Mouse (Mus musculus) c-Kit-negative CD71-positive TER-119-positive erythroid progenitor cells, embryonic 14.5 days (primary cell): ENCODE measurements around the gene Fgf16.

Experiments used
- DNase-seq: peaks from one replicate; pipeline ENCODE4 v3.0.0-alpha.2; 2013; ENCODE audit warnings: low read depth, low spot score

Gene Fgf16

DNA sequence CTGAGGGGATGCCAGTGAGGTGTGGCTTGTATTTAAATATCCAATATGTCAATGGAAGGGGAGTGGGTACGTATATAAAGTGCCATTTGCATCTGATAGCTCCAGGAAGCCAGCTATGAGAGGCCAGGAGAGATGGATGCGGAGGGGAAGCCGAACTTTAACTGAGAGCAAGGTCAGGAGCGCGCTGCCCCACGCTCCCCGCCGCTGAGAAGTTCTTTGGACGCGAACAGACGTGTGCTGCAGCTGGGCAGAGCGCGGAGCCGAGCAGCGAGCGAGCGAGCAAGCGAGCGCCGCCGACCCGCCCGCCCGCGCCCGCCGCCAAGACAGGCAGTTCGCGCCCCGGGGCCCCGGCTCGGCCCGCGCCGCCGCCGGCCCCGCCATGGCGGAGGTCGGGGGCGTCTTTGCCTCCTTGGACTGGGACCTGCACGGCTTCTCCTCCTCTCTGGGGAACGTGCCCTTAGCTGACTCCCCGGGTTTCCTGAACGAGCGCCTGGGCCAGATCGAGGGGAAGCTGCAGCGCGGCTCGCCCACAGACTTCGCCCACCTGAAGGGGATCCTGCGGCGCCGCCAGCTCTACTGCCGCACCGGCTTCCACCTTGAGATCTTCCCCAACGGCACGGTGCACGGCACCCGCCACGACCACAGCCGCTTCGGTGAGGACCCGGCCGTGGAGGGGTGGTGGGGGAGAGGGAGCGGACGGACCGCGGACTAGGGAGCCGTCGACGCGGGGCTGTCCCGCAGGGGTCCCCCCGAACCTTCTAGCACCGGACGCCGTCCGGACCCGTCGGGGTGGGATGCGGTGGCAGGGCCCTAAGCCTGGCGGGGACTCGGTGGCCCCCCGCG is at the start of gene Fgf16:
Gene Fgf16 (plus strand): TSS at position 118 of the 843 bp plus-strand sequence.
- DNase-seq, result no peak

DNA sequence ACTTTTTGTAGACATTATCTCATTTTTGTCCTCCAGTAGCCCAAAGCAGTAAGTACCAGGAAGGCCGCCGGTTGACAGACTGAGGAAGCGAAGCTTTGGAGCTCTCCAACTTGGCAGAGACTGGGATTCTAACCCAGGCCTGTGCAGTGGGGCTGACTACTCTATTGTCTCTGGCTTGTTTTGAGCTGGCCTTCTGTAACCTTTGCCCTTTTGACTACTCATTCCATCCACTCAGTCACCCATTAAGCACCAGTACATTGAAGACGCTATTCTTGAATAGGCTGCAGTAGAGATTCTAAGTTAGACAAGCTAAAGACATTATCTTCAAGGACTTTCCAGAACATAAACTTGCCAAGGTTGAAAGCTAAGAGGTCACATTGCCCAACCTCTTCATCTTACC is 49.3 kb upstream of the Fgf16 start:
- DNase-seq, result no peak

DNA sequence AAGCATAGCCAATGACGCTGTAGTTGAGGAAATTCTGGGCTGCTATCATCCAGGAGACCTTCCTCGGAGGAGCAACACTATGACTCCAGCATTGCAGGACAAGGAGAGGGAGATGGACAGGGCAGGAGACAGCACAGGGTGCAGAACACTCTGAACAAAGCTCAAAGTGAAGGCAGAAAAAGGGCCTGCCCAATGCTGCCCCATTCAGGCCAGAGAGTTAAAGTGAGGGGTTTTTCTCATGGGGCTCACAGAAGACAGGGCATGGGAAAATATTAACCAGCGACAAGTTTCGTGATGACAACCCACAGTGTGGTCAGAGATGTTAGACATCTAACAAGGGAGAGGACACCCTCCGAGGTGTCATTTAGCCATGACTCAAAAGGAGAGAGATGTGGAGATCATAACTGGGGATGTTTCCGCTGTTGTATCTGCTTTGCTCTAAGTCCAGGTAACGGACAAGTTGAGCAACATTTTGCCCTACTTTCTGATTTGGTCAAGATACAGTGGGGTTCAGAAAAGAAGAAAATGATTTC is 48.2 kb upstream of the Fgf16 start:
- no peak for DNase-seq

DNA sequence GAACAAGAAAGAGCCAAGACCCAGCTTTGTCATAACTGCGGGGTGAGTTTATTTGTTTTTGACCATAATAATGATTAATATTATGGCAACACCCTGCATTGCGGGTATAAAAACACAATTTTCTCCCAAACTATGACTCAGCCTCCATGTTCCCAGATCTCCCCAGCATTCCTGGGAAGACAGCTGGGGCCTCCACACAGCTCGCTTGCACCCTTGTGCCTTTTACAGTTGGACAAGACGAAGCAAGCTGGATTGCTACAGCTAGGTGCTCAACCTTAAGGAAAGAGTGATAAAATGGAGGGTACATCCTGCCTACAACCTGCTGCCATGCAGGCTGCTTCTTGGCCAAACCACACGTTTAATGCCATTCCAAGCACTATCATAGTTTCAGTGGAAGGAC is 45.7 kb upstream of the Fgf16 start:
- DNase-seq, result no peak

DNA sequence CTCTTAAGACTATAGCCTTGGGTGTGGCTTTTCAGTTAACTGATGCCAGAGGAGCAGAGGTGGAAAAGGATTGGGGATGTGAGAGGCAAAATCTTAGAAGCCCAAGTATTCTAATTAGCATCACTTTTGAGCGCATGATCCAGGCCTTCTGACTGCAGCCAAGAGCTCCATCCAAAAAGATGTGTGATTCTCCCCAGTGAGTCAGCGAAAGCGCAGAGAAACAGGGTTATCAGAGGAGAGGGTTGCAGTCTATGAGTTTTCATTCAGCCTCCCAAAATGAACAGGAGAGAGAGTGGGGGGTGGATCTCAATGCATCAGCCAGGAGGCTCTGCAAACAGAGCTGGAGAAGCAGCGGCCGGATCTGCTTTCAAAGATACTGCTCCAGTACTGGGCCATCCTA is 45.1 kb upstream of the Fgf16 start:
- no peak for DNase-seq

DNA sequence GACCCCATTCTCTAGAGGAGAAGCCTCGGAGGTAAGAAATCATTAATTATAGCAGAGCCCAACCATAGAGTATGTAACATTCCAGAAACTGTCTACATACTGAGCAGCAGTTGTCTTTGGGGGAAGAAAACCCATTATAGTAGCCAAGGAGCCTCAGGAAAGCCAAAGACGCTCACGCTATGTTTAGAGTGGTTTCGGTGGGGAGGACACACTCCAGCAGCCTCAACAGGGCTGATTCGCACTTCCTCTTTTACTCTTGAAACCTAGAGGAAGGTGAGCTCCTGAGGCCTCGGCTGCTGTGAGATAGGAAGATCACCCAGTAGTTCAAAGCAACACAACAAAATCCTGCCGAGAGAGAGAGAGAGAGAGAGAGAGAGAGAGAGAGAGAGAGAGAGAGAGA is 39.9 kb upstream of the Fgf16 start:
- DNase-seq, result no peak

DNA sequence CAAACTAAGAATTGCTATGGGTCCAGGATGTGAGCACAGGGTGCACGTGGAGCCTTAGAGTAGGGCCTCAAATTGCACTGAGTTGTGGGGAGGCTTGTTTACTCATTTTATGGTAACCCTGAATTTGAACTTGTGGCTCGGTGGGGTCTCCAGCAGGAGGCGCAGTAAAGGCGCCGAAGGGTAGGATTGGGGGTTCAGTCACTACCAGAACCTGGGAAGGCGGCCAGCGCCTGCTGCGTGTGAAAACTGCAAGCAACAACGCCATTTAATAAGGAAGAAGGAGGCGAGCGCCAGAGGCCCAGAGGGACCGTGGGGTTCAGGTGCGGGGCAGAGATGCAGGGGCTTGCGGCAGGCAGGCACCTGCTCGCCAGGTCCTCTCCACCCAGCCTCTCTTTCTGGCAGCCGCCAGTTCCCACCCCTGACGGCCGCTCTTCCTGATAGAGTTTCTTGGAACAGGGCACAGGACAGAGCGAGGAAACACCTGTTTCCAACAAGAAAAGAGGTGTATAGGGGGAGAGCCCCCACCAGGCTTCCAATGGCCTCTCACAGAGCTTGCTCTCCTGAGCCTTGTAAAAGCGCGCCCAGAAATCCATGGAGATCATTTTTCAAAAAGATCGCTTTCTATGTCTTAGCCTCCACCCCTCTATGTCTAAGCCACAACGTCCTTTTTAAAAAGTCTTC is 1.1 kb upstream of the Fgf16 start:
- DNase-seq, result no peak

DNA sequence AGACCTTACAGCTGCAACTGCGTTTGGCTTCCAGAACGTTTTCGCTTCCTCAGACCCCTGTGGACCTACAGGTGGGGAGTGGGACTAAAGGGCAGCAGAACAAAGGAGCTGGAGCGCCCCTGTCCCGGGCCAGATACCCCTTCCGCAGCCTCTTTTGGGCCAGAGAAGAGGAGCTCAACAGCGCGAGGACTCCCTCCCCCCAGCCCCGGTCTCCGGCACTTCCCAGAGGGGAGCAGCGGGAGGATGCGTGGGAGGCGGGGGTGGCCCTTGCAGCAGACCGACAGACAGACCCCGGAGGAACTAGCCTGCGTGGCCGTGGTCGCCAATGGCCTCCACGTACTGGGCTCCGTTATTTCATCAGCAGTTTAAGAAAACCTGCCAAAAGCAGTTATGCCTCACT is 467 bp upstream of the Fgf16 start:
- no peak for DNase-seq

DNA sequence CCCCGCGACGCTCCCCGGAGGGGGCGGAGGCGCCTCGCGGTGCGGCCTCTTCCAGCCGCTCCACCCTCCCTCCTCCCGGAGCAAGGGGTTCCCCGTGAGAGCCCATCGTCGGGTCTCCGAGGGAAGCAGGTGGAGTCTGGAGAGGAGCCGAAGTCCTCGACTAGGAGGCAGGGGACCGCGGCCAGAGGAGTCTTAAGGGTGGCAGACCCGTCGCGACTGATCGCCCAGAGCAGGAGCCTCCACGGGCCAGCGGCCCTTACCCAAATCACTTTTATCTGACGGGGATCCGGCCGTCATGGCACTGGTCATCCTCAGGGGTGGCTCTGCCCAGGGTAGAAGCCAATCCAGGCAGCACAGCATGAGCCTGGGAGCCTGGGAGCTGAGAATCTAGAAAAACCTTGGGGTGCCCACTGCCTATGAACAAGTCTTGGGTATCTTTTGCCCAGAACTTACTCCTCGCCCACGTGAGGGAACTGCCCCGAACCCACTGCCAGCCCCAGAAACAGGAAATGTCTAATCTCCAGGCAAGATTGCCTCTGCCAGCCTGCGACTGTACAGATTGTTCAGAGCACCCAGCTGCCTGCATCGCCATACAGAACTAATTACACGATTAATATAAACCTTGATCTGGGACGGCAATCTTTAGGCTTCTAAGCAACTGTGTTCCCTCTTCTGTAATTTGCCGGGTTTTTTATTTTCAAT is 1.1 kb downstream of the Fgf16 start:
- no peak for DNase-seq

DNA sequence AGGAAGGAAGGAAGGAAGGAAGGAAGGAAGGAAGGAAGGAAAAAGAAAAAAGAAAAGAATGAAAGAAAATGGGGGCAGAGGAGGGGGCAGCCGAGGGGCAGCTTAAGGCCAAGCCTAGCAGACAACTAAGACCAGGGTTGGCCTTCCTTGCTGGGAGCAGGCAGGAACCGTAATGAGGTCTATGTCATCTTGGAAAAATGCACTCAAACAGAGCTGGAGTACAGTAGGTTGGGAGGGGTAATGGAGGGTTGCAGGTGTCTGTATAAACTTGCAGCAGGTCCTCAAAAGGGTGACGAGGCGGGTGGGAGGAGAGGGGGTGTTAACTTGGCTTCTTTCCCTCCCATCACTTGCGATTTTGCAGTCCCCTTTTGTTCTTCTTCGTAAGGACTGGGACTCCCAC is 1.9 kb downstream of the Fgf16 start:
- no peak for DNase-seq

DNA sequence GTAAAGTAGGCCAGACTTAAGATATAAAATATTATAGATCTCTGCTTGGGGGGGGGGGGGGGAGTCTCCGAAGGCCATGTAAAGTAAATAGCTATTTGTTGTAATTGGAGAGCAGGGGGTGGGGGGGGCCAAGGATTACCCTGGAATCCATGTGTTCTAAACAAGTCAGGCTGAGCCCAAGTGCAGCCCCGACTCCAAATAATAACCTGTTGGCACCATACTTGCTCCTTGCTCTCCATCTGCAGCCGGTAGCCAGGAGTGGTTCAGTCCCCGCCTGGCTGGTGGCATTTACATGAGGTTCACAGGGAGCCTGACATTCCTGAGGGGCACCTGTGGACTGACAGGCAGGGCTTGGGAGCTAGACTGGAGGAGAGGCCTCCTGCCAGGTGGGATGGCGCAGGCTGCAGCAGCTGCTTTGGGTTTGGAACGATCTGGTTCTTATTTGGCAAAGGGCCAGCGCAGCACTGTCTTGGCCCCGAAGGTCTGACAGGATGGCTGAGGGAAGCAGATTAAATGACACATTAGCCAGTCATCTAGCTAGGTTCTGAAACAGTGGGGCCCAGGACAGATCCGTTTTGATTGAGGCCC is 3.2 kb downstream of the Fgf16 start:
- DNase-seq, result no peak

DNA sequence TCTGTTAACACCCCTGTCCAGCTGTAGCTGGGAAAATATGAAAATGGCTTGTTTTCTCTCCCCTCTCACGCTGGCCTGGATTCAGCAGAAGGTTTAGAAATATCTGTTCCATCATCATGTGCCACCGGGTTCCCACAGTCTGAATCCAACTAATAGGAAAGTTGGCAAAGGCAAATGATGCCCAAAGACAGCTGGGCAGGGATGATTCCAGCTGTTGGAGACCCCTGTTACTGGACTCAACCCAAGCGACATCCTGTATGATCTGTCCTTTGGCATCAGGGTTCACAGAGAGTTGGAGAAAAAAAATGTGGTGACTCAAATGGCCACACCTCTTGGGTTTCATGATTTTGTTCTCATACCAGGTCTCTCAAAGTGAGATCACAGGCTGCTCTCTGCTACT is 3.9 kb downstream of the Fgf16 start:
- DNase-seq, result no peak

DNA sequence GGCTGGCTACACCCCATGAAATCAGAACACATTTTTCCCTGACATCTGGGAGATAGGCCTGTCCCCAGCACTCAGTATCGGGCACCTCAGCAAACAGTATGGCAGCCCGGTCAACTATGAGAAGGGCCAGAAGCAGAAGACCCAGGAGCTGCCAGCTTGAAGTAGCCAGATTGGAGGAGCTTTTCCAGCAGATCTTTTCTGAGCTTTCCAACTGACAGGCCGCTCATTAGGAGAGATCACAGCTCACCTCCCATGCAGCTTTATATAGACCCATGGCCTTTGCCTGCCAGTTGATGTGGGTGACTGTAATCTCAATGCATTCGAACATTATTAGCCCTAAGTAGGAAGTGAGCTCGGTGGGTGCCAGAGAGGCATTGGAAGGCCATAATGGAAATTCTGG is 9.2 kb downstream of the Fgf16 start:
- DNase-seq, result no peak

DNA sequence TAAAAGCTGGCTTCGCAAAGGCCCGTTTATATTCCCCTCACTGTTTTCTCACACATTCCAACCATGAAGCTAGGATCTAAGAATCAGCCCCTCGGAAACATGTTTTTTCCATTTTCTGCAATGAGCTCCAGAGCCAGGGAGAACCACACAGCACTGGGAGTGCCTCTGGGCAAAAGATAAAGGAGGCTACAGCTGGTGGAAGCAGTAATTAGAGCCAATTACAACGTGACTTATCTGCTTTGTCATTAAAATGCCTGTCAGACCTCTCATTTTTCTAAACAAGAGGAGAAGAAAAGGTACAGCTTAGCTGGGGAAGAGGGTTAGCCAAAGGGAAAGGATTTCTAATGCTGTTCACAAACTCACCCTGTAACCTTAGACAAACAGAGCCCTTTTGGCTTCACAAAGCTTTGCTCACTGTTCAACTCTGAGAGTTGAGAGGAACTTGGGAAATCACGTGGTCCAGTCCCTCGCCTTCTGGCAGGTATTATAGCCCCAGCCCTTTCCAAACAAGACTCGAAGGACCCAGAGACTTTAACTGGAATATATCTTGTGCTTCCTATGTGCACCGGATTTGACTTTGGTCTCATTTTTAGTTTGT is 30.8 kb downstream of the Fgf16 start:
- DNase-seq, result no peak

DNA sequence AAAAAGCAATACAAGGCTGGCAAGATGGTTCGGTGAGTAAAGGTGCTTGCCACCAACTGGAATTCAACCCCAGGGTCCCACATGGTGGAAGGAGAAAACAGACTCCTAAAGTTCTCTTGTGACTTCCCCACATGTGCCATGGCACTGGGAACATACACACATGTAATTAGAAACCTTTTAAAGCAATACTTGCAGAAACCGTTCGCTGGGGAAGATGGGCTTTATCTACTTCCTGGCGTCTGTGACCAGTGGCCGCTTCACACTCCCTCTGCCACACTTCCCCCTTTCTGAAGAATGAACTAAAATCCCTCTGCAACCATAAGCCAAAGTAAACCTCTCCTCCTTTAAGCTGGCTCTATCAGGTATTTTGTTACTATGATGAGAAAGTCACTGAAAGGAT is 60.4 kb downstream of the Fgf16 start:
- DNase-seq, result no peak
